Mouse (Mus musculus) layer of hippocampus, postnatal 25 days (tissue): ENCODE measurements at regions not wholly inside any gene's neighbourhood (a gene's known extent, or its start where the extent isn't known, plus 50 kb on each side); places are given as distances from the start of the nearest gene placed in this dataset.

Experiments
- DNase-seq, 2 experiments: peaks; one replicate each; pipeline ENCODE4 v3.0.0; 2022; ENCODE audit warnings: mixed read lengths in 2 of 2, low spot score in 1 of 2; ENCODE audit errors: extremely low spot score in 1 of 2

DNA sequence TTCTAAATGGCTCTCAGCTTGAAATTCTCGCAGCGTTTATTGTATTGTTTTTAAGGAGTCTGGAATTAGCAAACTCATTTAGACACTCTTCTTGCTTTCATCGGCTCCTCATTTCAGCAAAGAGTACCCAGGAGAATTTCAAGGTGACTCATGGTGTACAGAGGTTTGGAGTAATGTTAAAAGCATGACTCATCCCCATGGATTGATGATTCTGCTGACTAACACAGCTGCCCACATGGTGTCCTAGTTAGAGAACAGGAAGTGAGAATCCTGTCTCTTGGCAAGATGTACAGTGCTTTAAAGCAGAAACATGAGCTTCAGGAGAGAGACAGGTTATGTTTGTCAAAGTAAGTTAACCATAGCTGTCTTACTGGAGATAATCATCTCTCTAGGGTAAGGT lies 1133.6 kb upstream of the Cited2 start:
- no peak for DNase-seq

DNA sequence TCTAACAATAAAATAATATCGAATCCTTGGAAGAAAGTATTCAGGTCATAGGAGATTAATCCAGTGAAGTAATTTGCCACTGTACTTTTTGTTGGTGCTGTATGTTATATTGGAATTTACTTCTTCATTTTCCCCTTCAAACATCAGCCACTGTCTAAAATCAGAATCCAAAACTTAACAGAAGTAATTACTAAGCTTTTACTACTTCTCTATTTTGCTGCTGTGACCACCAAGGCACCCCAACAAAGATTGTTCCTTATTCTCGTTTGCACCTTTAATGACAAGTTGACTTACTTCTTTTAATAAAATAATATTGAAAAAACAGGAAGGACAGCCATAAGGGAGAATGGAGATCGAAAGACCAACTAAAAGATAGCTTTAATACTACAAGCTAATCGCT lies 1130.1 kb upstream of the Cited2 start:
- no peak for DNase-seq

DNA sequence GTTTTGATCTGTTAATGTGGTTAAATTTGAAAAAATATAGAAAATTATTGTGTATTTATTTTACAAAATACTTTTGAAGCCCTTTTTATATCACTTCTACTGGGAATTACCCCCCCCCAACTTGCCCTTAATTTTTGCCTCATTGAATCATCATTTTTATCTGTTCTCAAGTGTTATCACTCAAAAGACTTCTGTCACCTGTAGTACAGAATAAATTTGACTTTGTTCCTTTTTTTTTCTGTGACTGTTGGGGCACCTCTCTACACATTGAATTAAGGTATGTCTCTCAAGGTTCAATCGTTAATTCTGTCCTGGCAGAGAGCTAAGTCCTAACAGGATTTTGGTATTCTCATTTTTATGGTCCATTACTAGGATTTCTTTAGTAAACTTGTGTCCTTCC lies 1123.0 kb upstream of the Cited2 start:
- no peak for DNase-seq

GRCm38 (mm10) chr10:16600551-16601224 lies 1122.3 kb upstream of the Cited2 start:
- no peak for DNase-seq

DNA sequence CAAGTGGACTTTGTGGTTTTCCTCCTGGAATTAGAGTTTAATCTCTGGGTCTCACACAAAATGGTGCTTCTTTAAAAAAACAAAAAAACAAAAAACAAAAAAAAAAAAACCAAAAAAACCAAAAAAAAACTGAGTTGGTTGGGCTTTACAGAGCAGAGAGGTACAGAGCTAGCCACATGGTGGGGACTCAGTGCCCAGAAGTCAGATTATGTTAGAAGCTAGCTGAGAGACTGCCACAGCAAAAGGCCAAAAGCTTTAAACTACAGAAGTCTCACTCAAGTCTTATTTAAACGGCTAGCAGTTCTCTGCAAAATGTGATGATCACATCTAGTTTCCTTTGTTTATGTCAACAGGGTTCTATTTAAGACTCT lies 1121.8 kb upstream of the Cited2 start:
- no peak for DNase-seq

GRCm38 (mm10) chr10:16608339-16608738 lies 1114.7 kb upstream of the Cited2 start:
- DNase-seq = no peak

GRCm38 (mm10) chr10:16618752-16619151 lies 1104.3 kb upstream of the Cited2 start:
- no peak for DNase-seq

GRCm38 (mm10) chr10:16619584-16619983 lies 1103.4 kb upstream of the Cited2 start:
- DNase-seq = no peak

GRCm38 (mm10) chr10:16620804-16621559 lies 1102.0 kb upstream of the Cited2 start:
- no peak for DNase-seq

DNA sequence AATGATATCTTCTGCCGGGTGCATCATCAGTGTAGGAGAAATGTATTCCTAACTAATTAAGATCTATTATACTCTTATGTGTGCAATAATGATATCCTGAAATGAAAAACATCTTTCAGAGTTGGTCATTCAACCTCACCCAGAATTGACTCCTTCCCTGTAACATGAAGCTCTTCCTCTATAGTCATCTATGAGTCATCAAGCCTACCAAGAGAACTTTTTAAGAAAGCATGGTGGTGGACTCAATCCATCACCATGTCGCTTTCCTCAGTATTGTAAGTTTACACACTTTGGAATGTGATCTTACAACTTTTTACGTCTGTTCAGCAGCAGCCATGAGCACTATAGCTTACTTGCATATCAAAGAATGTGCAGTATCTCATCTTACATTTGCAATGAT lies 1100.2 kb upstream of the Cited2 start:
- no peak for DNase-seq

DNA sequence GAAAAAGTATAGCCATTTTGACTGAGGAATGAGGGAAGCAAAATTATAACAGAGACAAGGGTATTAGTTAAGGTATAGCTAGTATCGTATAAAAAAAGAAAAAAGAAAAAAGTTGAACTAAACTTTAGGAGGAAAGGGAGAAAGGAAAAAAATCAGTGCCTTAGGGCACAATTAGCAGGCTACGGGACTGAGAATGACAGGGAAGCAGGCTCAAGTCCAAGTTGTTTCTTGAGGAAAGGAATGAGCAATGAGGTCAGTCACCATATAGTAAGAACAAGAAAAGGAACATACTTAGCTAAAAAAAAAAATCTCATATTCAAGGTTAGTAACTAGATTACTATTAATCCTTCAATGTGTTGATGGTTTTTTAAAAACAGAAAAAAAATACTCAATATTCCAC lies 1089.8 kb upstream of the Cited2 start:
- DNase-seq = no peak

DNA sequence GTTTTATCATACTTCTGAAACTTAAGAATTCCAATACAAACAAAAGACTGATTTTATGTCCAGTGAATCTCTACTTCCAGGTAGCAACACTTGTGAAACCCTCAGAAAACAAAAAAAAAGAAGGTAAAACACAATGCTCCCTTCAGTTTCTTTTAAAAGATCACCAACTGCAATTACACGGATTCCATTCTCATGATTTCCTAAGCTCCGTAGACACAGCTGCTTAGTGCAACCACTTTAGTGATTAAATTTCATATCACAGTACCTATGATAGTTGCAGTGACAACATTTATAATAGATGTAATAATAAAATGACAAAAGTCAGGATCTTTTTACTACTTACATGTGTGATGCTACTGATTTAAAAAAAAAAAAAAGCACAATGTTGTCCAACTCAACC lies 1087.6 kb upstream of the Cited2 start:
- DNase-seq = no peak

DNA sequence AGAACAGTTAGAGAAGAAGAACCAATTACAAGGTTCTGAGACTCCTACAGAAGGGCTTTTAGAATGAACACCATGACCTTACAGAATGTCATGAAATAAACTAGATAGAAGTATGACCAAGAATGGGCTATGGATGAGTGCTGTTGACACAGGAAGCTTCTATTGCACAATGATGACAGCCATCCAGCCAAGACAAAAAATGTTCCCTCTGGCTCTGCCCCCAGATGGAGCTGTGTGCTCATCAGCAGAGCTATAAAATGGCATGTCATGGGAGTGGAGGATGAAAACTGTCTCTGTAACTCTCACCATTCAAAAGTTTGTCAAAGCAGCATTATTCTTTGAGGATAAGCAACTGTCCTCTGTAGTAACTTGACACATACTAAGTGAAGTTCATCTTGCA lies 1086.0 kb upstream of the Cited2 start:
- no peak for DNase-seq

- DNase-seq = no peak
Observed at GRCm38 (mm10) chr10:16638111-16638510, 1084.9 kb upstream of the Cited2 start.

GRCm38 (mm10) chr10:16640136-16640535 lies 1082.9 kb upstream of the Cited2 start:
- DNase-seq = no peak

DNA sequence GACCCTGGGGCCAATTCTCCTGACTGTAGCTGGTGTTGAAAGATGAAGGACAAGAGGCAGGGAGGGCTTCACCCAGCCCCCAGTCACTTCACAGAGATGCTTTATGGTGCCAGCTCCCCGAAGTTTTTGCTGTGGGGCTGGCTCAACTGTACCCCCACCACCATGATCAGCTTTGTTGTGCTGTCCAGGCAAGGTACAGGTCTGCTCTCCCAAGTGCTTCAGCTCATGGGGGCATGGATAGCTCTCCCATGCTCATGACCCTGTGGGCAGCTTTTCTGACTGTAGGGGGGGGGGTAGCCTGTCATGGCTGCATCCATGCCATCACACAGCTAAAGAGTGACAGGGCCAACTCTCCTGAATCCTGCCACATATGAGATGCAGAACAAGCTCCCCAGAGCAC lies 1072.9 kb upstream of the Cited2 start:
- DNase-seq = no peak

DNA sequence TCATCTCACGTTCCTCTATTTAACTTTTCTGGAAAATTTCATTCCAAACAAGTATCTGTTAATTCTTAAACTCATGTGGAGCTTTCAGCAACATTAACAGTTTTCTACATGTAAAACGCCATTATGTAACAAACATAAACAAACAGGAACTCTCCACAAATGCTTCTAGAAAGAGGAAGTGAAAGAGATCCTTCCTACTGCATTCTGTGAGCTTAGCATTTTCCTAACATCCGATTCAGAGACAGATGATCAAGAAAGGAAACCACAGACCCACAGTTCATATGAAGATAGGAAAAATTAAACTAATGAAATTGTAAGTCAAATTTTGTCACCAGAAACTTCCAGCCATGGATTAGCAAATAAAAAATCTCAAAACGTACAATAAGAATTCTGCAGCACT lies 1070.6 kb upstream of the Cited2 start:
- DNase-seq = no peak

DNA sequence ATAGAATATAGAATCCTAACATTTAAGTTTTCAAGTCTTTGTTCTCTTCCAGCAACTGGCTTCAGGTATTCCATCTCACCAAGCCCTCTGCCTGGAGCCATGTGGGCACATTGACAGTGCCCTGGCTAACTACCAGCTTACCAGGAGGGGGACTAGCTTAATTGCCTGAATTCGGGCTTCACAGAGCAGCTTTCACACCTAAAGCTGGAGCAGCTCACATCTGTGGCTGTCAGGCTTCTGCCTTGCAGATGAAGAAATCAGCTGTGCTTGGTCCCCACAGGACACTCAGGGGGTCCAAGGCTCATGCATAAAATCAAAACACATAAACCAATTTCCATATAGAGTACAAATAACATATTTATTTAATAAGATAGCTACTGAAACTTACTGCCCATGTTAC lies 1058.5 kb upstream of the Cited2 start:
- DNase-seq = no peak

DNA sequence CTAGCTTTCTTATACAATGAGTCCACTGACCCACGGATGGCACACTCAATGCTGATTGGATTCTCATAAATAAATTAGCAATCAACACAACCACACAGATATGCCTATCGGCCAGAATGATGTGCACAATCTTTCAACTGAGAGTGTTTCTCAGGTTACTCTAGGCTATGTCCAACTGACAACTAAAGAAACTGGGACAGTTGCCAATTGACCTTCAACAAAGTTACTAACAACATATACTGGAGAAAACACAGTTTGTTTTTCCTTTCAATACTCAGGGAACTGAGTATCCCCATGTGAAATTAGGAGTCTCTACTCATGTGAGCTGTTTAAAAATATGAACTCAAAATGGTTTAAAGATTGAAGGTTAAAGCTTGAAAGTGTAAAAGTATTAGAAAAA lies 1052.7 kb upstream of the Cited2 start:
- DNase-seq = no peak

GRCm38 (mm10) chr10:16681001-16681400 lies 1042.0 kb upstream of the Cited2 start:
- no peak for DNase-seq

- no peak for DNase-seq
Observed at GRCm38 (mm10) chr10:16685352-16685751, 1037.7 kb upstream of the Cited2 start.

GRCm38 (mm10) chr10:16706976-16707375 lies 1016.0 kb upstream of the Cited2 start:
- no peak for DNase-seq
